Mouse (Mus musculus) retina, adult 2 months (tissue): ENCODE measurements at regions not wholly inside any gene's neighbourhood (a gene's known extent, or its start where the extent isn't known, plus 50 kb on each side); places are given as distances from the start of the nearest gene placed in this dataset.

Source experiments
- DNase-seq: peaks from one replicate; pipeline ENCODE4 v3.0.0-alpha.2; 2012; ENCODE audit warnings: low read depth, low spot score

DNA sequence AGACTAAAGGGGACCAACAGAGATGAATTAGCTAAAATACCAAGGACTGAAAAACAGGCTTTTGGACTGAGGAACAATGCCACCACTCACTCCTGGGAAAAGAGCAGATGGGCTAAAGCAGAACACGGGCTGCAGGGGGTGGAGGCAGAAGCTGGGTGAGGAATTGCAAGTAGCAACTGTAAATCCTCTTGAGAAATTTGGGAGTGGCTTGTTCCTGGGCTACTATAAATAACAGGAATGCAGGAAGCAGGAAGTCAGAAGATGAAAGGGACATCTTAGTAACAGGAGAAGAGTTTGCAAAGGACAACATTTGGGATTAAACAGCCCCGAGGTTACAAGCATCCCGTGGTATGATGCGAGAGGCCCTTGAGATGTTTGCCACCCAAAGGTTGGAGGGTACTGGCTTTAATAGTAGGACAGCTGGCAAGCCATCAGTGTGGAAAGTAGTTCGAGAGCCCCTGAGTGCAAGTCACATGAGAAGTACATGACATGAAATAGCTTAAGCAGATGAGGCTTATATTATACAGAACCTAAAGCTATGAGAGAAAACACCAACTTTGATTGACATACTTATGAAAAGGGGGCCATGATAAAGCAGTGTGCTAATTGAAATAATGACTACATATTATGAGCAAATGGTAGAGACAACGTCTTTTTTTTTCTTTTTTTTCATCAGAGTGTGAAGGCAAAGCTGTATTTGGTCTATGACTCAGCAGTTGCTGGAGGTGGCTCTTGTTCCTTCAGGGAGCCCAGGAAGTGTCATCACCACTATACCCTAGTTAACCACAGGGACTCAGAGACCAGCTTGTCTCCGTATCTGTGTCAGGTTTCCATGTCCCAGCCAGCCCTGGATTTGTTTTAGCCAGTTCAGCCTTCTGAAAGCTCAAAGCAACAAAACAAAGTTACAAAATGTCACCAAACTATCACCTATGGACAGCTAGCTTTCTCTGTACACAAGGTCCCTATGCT is 357.6 kb upstream of the Acvr2a start:
- no peak for DNase-seq

DNA sequence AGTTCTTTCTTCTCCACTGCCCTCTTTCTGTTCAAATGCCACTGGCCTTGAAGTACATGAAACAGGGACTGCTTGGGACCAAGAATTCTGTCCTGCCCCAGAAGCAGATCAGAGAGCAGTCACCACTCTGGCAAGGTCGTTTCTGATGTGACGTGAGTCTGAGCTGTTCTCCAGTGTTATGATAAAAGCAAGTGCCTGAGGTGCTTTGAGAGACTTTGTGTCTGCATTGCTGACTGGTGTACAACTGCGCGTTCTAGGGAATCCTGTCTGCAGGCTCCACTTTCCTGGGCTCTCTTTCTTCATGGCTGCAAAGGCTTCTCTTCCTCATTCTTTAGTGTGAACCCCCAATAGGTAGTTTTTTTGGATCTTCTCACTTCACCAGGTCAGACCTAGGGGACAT is 356.8 kb upstream of the Acvr2a start:
- no peak for DNase-seq

DNA sequence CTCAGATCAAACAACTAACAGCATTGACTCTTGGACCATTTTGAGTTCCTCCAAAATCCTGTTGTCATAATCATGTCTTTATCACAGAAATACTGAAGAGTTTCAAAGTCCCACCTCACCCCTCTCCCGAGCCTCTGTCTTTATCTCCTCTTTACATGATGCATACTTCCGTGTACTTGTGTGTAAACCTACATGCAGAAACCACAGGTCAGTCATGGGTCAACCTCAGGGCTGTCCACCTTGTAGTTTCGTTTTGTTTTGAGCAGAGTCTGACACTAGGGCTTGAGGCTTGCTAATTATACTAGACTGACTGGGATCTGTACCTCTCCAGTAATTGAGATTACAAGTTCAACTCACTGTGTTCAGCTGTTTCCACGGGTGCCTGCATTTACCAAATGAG is 348.4 kb upstream of the Acvr2a start:
- DNase-seq, result no peak

DNA sequence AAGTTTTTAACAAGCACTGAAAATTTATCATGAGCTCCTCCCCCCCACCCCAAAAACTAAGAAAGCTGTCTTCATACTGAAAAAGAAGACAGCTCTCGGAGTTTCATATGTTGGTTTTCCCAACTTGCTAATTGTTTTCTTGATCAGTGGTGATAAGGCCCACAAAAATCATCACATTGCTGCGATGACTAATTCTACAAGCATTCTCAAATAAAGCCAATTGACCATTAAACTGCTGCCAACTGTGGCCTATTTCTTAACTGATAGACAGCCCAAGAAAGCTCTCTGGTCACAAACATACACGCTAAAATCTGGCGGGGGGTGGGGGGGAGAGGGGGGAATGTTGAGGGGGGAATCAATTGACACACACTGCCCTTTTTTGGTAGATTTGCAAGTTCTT is 345.0 kb upstream of the Acvr2a start:
- no peak for DNase-seq

DNA sequence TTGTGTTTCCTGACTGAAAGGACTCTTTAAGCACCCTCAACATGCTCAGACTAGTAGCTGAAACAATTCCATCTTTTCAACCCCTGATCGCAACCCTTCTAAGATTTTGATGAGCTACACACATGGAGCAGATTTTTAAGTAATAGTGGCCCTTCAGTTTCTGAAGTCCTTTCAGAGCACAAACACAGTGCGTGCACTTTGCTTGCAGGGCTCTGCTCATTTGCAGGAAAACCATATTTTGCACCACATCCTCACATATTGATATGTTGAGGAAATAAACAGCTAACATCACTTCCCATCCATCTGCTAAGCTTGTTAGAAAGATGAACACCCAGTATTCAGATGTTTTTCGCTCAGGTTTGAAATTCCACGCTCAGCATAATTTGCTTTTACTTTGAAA is 344.6 kb upstream of the Acvr2a start:
- DNase-seq, result no peak

DNA sequence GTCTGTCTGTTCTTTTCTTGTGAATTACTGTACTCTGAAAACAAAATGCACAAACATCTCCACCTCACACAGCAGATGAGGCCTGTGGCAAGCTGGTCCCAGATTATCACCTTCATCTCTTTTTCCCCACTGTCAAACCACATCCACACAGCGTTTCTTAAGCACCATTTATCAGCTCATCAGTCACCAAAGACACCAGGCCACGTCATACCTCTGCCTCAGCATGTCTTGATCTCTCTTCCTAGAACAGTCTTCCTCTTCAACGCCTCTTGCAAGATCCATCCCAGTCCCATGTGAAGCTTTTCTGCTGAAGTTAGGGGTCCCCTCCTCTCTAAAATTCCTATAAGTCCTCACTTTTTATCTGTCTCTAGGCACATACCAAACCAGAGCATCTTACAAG is 340.8 kb upstream of the Acvr2a start:
- DNase-seq, result no peak

DNA sequence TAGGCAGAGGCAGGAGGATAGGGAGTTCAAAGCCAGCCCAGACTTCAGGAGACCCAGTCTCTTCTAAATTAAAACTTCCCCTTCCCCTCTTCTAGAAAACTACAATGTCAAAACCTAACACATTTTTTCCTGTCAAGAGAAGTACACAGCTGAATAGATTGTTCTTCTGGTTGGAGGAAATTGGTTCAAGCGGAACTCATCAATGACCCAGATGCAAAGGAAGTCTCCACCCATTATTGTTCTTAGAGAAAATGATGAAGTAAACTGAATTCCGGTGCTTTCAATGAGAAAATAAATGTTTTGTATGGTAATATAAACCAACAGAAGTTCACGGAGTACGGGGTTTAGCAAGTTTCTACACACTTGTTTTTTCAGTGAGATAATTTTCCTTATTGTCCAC is 339.3 kb upstream of the Acvr2a start:
- no peak for DNase-seq

DNA sequence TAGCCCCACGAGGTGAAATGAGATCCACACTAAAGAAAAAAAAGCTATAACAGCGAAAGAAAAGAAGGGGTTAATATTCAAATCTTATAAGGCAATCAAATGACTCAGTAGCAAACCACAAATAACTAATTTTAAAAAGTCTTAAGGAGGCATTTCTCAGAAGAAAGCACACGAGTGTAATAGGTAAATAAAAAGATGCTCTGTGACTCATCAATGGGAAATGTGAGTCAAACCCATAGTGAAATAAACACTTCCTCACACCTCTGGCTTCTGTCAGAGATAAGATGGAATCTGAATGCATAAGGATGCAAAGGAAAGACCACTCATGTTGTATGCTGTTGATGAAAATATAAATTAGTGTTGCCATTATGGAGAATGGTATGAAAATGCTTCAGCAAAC is 337.1 kb upstream of the Acvr2a start:
- no peak for DNase-seq

DNA sequence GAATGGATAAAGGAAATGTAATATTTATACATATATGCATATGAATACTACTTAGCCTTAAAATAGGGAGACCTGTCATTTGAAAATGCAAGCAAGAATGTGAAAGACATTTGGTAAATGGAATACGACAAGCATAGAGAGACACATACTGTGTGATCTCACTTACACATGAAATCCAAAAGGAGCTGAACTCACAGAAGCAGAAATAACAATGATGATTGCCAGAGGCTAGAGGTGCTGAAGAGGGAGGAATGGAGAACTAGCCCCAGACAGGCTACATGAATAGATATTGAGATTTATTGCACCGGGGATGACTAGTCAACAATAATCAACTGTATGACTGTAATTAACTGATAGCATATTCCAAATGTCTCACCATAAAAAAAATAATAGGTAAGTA is 336.6 kb upstream of the Acvr2a start:
- DNase-seq, result no peak

DNA sequence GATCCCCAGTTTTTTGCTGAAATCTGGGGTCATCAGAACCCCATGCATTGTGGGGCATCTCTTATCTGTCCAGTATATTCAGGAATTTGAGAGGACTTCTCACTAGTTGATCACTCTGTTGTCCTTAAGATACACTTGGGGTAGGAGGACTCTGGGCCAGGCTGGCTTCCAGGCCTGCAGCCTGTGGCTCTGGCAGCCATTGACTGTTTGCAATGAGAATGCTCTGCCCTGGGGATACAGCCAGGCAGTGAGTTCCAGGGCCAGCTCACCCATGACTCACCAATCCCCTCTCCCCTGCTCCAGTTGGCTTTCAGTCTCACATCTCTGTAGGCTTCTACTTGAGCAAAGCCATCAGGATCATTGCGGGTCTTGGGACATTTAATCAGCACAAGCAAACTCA is 334.3 kb upstream of the Acvr2a start:
- DNase-seq, result no peak

DNA sequence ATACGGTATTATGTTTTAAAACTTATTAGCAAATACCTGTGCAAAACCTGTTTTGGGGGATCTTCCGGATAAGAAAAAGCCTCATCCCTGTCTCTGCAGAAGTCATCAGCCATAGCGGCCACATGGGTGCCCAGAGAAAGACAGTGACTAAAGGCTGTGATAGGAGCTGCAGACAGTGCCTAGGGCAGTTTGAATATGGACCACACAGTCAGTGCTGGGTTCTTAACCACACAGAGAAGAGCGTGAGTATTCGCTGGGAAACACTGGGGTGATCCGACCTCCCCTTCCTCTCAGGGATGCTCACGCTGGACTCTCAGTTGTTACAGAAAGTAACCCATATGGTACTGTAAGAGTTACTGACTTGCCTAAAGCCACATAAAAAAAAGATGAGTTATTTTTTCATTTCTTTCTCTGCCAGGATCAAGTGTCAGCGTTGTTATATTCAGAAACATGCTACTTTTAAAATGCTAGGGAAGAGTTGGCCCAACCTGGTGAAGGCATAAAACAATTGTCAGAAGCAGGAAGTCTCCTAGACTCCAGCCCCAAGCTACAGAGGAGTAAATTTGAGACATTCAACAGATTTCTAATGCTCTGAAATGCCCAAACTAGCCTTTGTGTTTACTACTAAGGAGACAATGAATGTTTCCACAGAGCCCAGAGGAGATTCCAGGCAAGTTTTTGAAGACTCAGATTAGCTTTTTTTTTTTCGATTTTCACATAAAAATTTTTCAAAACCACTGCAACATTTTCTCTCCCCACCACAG is 333.3 kb upstream of the Acvr2a start:
- no peak for DNase-seq

DNA sequence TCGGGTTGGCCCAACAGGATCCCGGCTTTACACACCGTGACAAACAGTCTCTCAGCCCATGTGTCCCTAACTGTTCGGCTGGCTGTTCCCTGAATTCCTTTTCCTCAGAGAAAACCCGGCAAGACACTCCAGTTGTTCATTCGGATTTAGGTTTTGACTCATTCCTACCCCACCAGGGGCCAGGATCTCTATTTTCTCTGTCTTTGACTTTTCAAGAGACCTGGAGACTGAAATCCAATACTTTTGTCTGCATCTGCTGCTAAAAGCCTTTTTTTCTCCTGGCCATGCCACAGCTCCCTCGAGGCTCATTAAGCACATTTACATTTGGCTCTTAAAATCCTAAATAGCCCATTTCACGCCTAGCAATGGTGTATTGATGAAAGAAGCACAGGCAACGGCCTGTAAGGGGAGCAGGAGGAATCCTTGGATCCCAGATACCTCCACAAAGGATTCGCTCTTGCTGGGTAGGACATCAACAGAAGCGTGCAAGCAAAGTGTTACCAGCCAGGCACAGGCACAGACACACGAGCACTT is 332.6 kb upstream of the Acvr2a start:
- DNase-seq, result no peak

DNA sequence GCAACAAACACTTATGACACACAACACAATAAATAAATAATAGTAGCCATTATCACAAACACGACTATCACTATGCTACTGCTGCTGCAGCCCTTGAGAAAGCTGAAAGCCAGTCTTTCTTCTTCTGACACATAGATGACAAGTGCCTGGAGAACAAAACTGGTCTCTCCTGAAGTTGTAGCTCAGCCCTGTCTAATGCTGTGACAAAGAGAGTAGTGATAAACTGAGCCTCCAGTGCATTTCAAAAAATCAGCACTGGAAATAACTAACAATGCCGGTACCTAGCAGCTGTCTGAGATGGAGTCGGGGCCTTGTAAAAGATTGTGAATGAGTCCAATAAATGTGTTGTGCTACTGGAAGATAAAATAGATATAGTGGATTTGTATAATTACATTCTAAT is 320.3 kb upstream of the Acvr2a start:
- no peak for DNase-seq

DNA sequence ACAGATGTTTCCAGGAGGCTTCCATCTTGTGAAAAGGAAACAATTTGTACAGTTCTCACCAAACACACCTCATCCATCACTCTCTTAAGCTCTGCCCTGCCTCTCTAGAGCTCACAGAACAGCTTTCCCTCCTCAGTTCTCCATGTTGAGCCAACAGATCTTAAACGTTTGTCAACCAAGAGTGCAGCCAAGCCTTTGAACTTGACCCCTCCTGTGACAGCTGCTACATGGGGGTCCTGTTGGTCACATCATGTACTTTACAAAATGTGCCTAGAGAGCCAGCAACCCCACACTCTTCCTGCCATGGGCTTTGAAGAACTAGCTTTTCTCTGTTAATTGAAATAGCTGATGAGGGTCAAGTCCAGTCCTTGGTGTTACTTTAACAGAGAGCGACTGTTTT is 319.8 kb upstream of the Acvr2a start:
- no peak for DNase-seq

DNA sequence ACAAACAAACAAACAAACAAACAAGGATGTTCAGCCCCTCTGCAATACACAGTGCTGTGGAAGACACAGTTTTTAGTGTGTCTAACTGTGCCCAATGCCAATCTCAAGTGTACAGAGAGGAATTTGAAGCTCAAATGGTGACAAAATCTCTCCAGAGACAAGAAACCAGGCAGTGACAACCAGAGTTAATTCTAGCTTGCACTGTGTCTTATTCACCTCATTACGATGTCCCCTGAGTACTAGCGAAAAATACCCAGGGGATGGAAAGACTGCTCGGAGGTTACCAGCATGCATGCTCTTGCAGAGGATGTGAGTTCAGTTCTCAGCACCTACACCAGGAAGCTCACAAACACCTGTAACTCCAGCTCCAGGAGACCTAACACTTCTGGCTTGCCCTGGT is 319.3 kb upstream of the Acvr2a start:
- DNase-seq, result no peak

DNA sequence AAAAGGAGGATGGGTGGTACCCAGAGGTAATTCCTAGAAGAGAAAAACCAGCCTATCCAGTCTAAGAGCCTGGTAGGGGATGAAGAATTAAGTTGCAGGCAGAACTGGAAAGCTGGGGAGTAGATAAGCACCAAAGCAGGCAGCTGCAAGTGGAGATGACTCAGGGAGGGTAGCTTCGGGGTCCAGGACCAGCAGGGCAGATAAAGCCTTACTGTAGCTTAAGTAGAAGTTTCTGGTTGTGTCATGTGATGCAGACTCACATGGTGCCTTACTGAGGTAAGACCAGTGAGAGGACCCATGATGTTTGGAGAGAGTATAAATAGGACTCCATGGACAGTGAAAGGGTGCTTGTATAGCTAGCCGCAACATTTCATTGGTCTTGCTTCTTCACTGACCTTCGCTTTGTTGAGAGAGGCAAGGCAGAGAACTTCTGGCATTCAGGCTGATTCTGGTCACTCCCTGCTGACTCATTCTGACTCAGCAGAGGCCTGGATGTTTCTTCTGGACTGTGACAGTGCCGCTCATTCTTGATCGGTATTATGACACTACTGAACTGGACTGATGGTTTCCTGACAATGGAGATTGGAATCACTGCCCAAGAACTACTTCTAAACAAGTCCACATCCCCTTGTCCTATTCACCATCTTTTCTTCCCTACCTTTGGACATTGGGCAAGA is 315.7 kb upstream of the Acvr2a start:
- DNase-seq, result no peak

DNA sequence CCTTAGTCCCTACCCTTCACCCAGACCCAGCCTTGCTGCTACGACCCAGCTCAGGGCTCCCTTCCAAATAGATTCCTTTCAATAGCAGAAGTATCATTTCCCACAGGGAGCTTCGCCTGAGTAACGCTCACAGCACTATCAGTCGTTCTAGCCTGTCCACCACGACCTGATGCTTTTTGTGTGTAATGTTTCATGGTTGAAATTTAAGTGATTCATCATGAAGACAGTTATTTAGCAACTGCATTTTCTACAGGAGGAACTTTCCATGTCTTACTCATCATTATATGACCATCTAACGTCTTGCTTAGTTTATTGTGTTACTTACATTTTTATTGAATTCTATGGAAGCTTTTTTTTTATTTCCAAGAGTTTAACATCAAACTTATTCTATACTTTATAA is 314.5 kb upstream of the Acvr2a start:
- no peak for DNase-seq

DNA sequence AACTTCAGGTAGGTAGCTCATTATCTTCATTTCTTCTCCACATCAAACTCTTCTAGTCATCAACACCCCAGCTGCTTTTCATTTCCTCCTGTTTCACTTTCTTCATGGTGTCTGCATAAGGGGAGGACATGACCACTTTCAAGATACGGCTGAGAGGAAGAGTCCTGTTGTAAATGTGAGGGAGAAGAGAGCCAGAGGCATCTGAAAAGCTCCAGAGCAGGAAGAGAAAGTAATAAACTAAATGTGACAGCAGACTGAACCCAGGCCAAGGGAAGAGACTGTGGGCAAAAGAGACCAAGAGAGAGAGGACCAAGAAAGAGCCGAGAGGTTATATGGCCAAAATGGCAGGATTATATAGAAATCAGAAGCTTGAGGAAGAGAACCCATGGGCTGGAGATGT is 312.5 kb upstream of the Acvr2a start:
- DNase-seq, result no peak

DNA sequence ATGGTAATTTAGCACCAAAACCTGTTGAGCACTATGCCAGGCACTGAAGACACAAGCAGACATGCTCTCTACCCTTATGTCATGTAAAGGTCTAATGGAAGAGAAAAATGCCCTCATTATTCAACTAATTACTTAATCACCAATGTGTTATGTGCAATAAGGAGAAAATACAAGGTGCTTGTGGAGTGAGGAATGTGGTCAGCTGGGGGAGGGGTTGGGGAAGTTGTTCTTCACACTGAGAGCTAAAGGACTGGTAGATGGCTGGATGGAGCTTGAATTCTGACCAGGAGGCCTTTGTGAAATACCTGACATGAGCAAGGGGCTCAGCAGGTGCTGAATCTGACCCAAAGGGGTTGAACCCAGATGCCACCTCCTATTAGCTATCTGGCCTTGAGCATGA is 300.1 kb upstream of the Acvr2a start:
- no peak for DNase-seq

DNA sequence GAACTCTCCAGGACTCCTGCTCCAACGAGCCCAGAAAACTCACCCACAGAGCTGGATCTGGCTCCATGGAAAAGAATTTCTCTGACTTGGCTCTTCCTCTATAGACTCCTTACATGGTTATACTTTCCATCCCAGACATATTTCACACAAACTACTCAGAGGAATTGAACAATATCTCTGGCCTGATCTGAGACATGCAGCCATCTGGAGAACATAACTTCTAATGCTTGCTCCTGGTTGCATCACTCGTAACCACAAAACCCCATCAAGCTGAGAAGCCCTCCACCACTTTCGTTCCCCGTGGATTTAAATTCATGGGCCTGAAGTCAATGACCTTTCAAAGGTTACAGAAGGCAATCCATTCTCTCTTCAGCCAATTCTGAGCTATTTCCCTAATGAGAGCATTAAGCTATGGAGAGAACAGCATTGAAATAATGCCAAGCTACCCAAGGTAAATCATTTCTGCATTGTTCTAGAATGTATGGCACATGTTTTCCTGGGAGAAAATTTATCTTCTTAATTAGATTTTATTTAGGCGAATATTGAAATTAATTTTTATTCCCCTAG is 294.0 kb upstream of the Acvr2a start:
- no peak for DNase-seq

DNA sequence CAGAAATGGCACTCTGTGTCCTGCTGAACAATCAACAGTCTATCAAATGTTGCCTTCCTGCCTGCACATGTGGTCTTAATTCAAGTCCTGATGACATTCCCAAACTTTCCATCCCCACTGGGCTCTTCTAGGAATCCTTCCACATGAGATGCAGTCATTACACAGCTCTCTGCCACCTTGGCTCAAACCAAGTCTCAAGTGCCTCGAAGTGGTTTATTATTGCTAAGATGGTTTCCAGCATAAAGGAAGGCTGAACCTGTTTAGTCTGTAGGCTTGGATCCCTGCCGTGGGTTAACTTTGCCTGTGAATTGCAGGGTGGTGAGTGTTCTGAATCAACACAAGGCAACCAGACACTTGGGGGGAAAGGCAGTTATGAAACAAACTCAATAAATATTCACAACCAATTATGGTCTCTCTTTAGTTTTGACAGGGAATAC is 293.4 kb upstream of the Acvr2a start:
- DNase-seq, result no peak

DNA sequence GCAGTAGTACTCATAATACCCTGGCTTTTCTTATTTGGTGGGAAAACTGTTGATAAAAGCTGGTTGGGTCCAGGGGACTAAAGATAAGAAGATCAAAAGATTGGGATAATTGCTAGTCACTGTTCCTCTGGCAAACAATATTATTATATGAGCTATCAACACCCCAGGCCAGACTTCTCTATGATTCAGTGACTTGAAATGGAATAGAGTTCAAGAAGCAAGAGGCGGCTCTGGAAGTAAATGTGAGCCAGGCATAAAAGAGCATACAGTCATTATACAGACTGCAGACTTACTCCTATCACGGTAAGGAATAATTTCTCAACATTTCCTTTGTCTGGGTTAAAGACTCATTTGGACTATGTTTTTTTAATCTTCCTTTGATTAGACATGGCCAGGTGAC is 278.5 kb upstream of the Acvr2a start:
- no peak for DNase-seq
